Mouse (Mus musculus) adipocyte (in vitro differentiated cells): ENCODE data around the gene Meioc.

ENCODE experiments used
- DNase-seq: peaks from one replicate; pipeline ENCODE4 v3.0.0-alpha.2; 2016; ENCODE audit warnings: low spot score

Gene Meioc

GRCm38 (mm10) chr11:102663416-102663815 lies at the start of gene Meioc:
Meioc (plus strand) TSS chr11:102663716.
- DNase-seq, result no peak

- DNase-seq, result no peak
Observed at GRCm38 (mm10) chr11:102619449-102619848, 44.1 kb upstream of the Meioc start.

GRCm38 (mm10) chr11:102623876-102624789 lies 39.4 kb upstream of the Meioc start:
- peak; percentile 28 for DNase-seq

GRCm38 (mm10) chr11:102624888-102625407 lies 38.6 kb upstream of the Meioc start:
- no peak for DNase-seq

- no peak for DNase-seq
Observed at GRCm38 (mm10) chr11:102627171-102627931, 36.2 kb upstream of the Meioc start.

- no peak for DNase-seq
Observed at GRCm38 (mm10) chr11:102628529-102628928, 35.0 kb upstream of the Meioc start.

GRCm38 (mm10) chr11:102629375-102629774 lies 34.1 kb upstream of the Meioc start:
- DNase-seq, result no peak

- no peak for DNase-seq
Observed at GRCm38 (mm10) chr11:102630731-102631130, 32.8 kb upstream of the Meioc start.

- no peak for DNase-seq
Observed at GRCm38 (mm10) chr11:102631203-102631602, 32.3 kb upstream of the Meioc start.

GRCm38 (mm10) chr11:102632725-102633124 lies 30.8 kb upstream of the Meioc start:
- no peak for DNase-seq

GRCm38 (mm10) chr11:102633379-102633778 lies 30.1 kb upstream of the Meioc start:
- no peak for DNase-seq

GRCm38 (mm10) chr11:102636887-102637286 lies 26.6 kb upstream of the Meioc start:
- DNase-seq, result no peak

GRCm38 (mm10) chr11:102643891-102644382 lies 19.6 kb upstream of the Meioc start:
- peak; percentile 57 for DNase-seq

- DNase-seq, result no peak
Observed at GRCm38 (mm10) chr11:102646226-102646625, 17.3 kb upstream of the Meioc start.

- DNase-seq, result no peak
Observed at GRCm38 (mm10) chr11:102647885-102648284, 15.6 kb upstream of the Meioc start.

GRCm38 (mm10) chr11:102651381-102651780 lies 12.1 kb upstream of the Meioc start:
- peak; percentile 83 for DNase-seq

- peak; percentile 47 for DNase-seq
Observed at GRCm38 (mm10) chr11:102652844-102653243, 10.7 kb upstream of the Meioc start.

GRCm38 (mm10) chr11:102655888-102656287 lies 7.6 kb upstream of the Meioc start:
- no peak for DNase-seq

GRCm38 (mm10) chr11:102656326-102656926 lies 7.1 kb upstream of the Meioc start:
- peak; percentile 49 for DNase-seq

GRCm38 (mm10) chr11:102656931-102657330 lies 6.6 kb upstream of the Meioc start:
- DNase-seq, result peak; percentile 26

GRCm38 (mm10) chr11:102665151-102665550 lies 1.6 kb downstream of the Meioc start:
- DNase-seq, result no peak
